Mouse (Mus musculus) neural tube, embryonic 12.5 days (tissue): Measurements from ENCODE around the gene Tbx5. TPM values are rescaled to one million over a fixed set of nuclear protein-coding genes. Genes with fewer than 3 reads are reported as not detected.

ENCODE experiments used
- ATAC-seq: fragments of 200-750 bp; cut with Nextera tagmentation; 2 replicates; pipeline ENCODE4 v1.8.0; 2017; ENCODE audit warnings: low read depth, mild to moderate bottlenecking, moderate TSS enrichment, moderate library complexity; ENCODE audit not compliant: low FRiP score
- H3K27ac ChIP-seq: fragments of 300-500 bp; sonication (generic); 2 replicates; pipeline ENCODE4 v1.5.1; 2016
- H3K27me3 ChIP-seq: fragments of 300-500 bp; sonication (generic); replicated peaks from 2 replicates; pipeline ENCODE4 v1.6.1; 2016; ENCODE audit warnings: mild to moderate bottlenecking
- H3K36me3 ChIP-seq: fragments of 300-500 bp; sonication (generic); 2 replicates; pipeline ENCODE4 v1.6.1; 2016; ENCODE audit warnings: mild to moderate bottlenecking
- H3K4me1 ChIP-seq: fragments of 300-500 bp; sonication (generic); 2 replicates; pipeline ENCODE4 v1.6.1; 2016
- H3K4me2 ChIP-seq: fragments of 300-500 bp; sonication (generic); replicated peaks from 2 replicates; pipeline ENCODE4 v1.6.1; 2016; ENCODE audit warnings: mild to moderate bottlenecking
- H3K4me3 ChIP-seq: fragments of 300-500 bp; sonication (generic); 2 replicates; pipeline ENCODE4 v1.5.1; 2016
- H3K9ac ChIP-seq: fragments of 300-500 bp; sonication (generic); 2 replicates; pipeline ENCODE4 v1.6.1; 2016; ENCODE audit warnings: mild to moderate bottlenecking
- H3K9me3 ChIP-seq: fragments of 300-500 bp; sonication (generic); 2 replicates; pipeline ENCODE4 v1.6.1; 2016; ENCODE audit warnings: mild to moderate bottlenecking
- WGBS: fragments of 180-500 bp; shearing (Covaris S2); methylation state at CpG from one replicate; pipeline ENCODE4 v1.1.7; 2016; 5-methylcytosine and 5-hydroxymethylcytosine counted together
- polyA plus RNA-seq: library from polyadenylated mRNA; unstranded; fragments of >200 nt; fragmentation: Nextera tagmentation; extraction: Ambion mirVana; gene quantifications from 2 replicates; pipeline ENCODE4 v1.2.1, GENCODE M21; 2016

The Tbx5 gene
- polyA plus RNA-seq, 1 experiment from 2014 or later, result not detected

DNA sequence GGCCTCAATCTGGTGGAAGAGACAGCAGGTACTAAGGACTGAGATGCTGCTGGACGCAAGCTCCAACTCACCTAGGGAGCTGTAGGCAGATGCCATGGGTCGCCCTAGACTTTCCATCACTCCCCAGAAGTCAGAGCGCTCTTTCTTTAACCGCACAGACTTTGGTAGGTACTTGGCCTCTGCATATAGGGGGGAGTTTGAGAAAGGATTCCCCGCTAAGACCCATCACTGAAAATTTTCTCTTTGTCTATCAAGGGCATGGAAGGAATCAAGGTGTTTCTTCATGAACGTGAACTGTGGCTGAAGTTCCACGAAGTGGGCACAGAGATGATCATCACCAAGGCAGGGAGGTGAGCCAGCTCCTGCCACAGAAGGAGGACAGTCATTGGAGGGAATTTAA is 6.0 kb downstream of the Tbx5 start:
- WGBS, result 2% methylated on average over 7 of the region's 7 CpGs
- no peak for ATAC-seq
- no peak overlapping the region for H3K27ac ChIP-seq
- no peaks in the 10 kb centered on the region for H3K4me1 ChIP-seq
- no peak overlapping the region for H3K4me2 ChIP-seq
- H3K4me3 ChIP-seq, result no peak overlapping the region
- H3K36me3 ChIP-seq, result no peaks in the 10 kb centered on the region
- H3K27me3 ChIP-seq, result peaks cover 99% of the 10 kb centered on the region
- H3K9ac ChIP-seq, result no peak overlapping the region
- no peaks in the 10 kb centered on the region for H3K9me3 ChIP-seq

DNA sequence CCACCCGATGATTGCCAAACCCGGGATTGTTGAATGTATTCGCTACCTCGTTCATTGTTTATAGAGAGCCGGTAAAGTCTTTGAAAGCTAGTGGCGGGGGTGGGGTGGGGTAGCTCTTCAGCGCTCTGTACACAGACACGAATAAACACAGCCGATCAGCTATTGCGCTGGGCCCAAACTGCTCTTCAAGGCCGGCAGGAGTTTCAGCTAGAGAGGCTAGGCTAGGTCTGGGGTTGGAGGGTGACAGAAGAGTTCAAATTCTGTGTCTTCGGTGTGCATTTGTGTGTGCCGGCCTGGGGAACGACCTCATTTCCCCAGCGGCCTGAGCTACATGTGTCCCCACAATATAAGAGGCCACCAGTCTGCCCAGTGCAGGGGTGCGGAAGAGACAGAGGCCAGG is 6.7 kb downstream of the Tbx5 start:
- no peak for ATAC-seq
- under 1% methylated on average over 16 of the region's 16 CpGs for WGBS
- H3K4me2 ChIP-seq, result no peak overlapping the region
- no peak overlapping the region for H3K27ac ChIP-seq
- H3K4me1 ChIP-seq, result no peaks in the 10 kb centered on the region
- no peaks in the 10 kb centered on the region for H3K36me3 ChIP-seq
- peaks cover 99% of the 10 kb centered on the region for H3K27me3 ChIP-seq
- H3K9ac ChIP-seq, result no peak overlapping the region
- no peaks in the 10 kb centered on the region for H3K9me3 ChIP-seq
- H3K4me3 ChIP-seq, result no peak overlapping the region

DNA sequence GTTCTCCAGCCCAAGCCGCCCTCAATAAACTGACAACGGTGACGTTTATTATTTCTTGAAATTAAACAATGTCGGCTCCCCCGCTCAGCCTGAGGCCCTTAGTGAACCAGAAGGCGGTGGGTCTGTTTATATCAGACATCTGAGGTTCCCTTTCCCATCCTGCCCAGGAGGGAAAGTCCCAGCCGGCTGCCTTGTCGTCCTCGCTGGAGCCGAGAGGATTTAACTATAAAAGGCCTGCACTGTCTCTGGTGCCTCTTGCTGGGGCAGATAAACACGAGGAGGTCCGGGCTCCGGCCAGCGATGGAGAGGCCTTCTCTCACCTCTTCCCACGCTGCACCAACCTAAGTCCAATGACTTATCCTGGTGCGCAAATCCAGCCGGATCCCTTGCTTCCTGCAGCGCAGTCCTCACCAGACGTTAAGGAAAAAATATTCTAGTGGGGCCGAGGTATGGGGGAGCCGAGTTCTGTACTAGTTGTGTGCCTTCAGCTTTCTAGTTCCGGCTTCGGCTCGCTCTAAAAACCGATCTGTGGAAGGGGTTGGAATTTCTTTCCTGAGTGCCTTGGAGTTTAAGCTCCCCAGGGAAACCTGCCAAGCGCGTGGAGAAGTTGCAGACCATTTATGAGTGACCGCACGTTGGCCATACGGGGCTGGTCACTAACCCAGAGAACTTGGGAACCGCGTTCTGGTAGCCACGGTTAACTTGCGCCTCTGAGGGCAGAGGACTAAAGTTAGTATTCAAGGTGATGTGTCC is 7.3 kb downstream of the Tbx5 start:
- peaks cover 99% of the 10 kb centered on the region for H3K27me3 ChIP-seq
- no peak for ATAC-seq
- H3K36me3 ChIP-seq, result no peaks in the 10 kb centered on the region
- no peaks in the 10 kb centered on the region for H3K4me1 ChIP-seq
- no peak overlapping the region for H3K9ac ChIP-seq
- no peak overlapping the region for H3K4me3 ChIP-seq
- WGBS, result under 1% methylated on average over 34 of the region's 34 CpGs
- H3K27ac ChIP-seq, result no peak overlapping the region
- no peak overlapping the region for H3K4me2 ChIP-seq
- H3K9me3 ChIP-seq, result no peaks in the 10 kb centered on the region

DNA sequence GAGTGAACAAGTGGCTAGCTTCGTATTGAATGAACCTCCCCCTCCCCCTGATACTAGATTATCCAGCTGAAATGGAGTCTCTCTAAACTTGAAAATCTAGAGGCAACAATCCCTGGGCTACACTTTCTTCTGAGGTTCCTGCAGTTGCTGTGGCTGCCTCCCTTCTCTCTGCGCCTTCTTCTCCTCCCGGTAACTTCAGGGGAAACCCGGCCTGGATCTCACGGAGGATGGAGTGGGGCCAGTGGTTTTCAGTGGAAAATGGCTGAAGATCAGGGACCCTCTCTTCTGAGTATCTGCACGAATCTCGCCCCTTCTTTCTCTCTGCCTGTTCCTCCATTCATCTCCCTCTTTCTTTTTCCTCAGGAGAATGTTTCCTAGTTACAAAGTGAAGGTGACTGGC is 7.9 kb downstream of the Tbx5 start:
- Histone ChIP-seq H3K27me3 (peaks cover 99% of the 10 kb centered on the region), H3K9ac (no peak overlapping the region), H3K36me3 (no peaks in the 10 kb centered on the region), H3K4me2 (no peak overlapping the region), H3K4me3 (no peak overlapping the region), H3K27ac (no peak overlapping the region), H3K4me1 (peaks cover 4% of the 10 kb centered on the region; the same call in 1 of the 2 replicates), H3K9me3 (no peaks in the 10 kb centered on the region)
- no peak for ATAC-seq
- 3% methylated on average over 7 of the region's 7 CpGs for WGBS

DNA sequence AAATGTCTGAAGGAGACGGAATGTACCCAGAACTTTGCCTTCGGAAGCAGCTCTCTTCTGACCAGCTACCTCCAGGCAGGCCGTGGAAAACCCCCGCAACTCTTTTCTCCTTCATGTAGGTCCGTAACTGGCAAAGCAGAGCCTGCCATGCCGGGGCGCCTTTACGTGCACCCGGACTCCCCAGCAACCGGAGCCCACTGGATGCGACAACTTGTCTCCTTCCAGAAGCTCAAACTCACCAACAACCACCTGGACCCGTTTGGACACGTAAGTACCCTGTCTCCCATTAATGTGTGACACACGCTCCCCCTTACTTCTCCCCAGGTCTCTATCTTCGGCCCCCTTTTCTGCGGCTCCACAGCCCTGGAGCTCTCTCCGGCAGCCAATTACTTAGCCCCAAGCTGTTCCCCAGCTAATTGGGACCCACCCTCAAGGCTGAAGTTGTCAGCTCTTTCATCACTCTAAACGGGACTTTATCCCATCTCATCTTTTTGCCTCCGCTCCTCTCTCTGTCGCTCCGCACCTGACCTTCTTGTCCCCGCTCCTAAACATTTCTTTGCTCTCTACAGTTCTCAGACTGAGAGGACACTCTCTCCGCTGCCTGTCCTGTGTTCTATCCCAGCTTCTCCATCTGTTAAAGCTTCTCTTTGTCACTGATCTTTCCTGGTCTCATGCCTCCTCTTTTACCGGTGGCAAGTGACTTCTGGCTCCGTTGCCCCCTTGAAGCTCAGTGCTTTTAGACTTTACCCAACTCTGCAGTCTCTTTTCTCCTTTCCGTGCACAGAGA is 9.4 kb downstream of the Tbx5 start:
- Histone ChIP-seq H3K4me1 (peaks cover 4% of the 10 kb centered on the region; the same call in 1 of the 2 replicates), H3K4me3 (no peak overlapping the region), H3K4me2 (no peak overlapping the region), H3K36me3 (no peaks in the 10 kb centered on the region), H3K27me3 (peaks cover 99% of the 10 kb centered on the region), H3K9ac (no peak overlapping the region), H3K9me3 (no peaks in the 10 kb centered on the region), H3K27ac (no peak overlapping the region)
- ATAC-seq, result no peak
- under 1% methylated on average over 26 of the region's 26 CpGs for WGBS

DNA sequence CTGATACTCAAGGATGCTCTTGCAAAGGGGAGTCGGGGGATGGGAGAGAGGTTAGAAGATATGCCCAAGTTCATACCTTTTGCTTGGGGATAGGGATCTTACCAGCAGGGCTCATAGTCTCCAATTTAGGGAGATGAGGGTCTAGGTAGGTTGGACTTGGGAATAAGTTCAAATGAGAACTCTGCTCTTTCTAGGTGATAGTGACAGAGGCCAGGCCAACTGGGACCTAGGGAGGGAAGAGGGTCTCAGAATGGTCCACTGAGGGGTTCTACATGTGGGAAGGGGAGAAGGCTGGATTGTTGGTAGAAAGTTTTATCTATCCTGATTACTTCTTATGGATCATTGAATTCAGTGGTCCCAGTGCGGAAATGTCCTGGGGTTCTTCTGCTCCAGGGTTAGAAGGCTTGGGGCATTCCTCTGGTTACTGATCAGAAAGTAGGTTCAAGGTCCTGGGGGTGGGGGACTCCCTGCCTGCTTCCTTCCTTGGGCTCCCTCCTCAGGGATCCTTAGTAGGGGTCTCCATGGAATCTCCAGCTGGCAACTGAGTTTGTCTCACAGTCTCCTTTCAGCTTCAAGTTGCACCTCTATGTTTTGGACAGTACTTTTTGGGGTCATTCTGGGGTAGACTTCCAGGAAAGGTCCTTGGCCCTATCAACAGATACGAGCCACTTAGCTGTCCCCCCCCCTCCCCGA is 10.4 kb downstream of the Tbx5 start:
- Histone ChIP-seq H3K36me3 (no peaks in the 10 kb centered on the region), H3K27ac (no peak overlapping the region), H3K9ac (no peak overlapping the region), H3K4me2 (no peak overlapping the region), H3K4me1 (peaks cover 4% of the 10 kb centered on the region; the same call in 1 of the 2 replicates), H3K9me3 (no peaks in the 10 kb centered on the region), H3K4me3 (no peak overlapping the region), H3K27me3 (peaks cover 99% of the 10 kb centered on the region)
- 8% methylated on average over 4 of the region's 4 CpGs for WGBS
- ATAC-seq, result no peak

DNA sequence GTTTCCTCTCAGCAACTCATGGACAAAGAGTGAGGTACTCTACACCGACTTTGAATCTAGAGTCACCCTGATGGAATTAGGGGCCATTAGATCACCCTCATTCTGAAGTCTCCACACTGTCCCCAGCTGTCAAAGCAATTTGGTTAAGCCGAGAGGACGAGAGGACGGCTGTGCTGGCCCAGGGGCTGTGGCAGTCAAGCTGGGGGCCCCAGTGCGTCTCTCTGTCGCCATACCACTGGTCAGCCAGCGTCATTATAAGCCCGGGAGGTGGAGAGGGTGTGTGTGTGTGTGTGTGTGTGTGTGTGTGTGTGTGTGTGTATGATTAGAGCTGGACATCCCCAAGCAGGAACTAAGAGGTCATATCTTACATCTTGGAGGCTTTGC is 10.9 kb downstream of the Tbx5 start:
- Histone ChIP-seq H3K27ac (no peak overlapping the region), H3K36me3 (no peaks in the 10 kb centered on the region), H3K9me3 (no peaks in the 10 kb centered on the region), H3K27me3 (peaks cover 95% of the 10 kb centered on the region), H3K4me1 (peaks cover 4% of the 10 kb centered on the region; the same call in 1 of the 2 replicates), H3K4me3 (no peak overlapping the region), H3K9ac (no peak overlapping the region), H3K4me2 (no peak overlapping the region)
- WGBS, result 0% methylated on average over 8 of the region's 8 CpGs
- ATAC-seq, result no peak

DNA sequence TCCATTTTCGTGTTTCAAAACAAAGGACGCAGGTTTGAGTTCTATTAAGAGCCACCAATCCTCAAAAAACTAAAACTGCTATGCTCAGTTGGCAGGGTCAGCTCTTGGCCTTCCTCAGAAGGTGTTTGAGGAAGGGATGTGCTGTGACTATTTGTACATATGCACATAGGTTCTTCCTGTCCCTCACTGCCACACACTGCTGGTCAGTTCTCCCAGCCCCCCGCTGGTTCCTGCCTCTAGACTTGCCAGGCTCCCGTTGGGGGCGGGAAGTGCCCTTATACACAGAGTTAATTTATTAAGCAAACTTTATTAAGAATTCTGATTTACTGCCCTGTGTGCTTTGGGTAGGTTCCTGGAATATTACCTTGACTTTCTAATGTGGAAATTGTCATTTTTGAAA is 11.9 kb downstream of the Tbx5 start:
- no peaks in the 10 kb centered on the region for H3K36me3 ChIP-seq
- no peak overlapping the region for H3K9ac ChIP-seq
- H3K27ac ChIP-seq, result no peak overlapping the region
- H3K4me3 ChIP-seq, result no peak overlapping the region
- peaks cover 85% of the 10 kb centered on the region for H3K27me3 ChIP-seq
- H3K4me1 ChIP-seq, result peaks cover 4% of the 10 kb centered on the region; the same call in 1 of the 2 replicates
- 1% methylated on average over 5 of the region's 5 CpGs for WGBS
- ATAC-seq, result no peak
- no peak overlapping the region for H3K4me2 ChIP-seq
- no peaks in the 10 kb centered on the region for H3K9me3 ChIP-seq

DNA sequence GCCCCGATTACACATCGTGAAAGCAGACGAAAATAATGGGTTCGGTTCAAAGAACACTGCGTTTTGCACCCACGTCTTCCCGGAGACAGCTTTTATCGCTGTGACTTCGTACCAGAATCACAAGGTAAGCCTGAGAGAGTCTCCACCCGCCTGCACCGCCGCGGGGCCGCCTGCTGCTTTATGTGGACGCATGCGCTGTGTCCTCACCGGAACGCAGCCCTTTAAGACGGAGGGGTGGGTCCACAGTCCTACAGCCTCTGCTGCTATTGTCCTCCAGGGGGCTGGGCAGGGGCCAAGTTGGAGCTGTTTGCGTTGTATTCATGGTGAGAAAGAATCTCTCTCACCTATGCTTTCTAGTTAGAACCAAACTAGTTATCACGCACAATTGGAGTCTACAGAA is 12.5 kb downstream of the Tbx5 start:
- peak overlapping the region; percentile 18; the same call in 1 of the 2 replicates for H3K4me3 ChIP-seq
- WGBS, result 1% methylated on average over 21 of the region's 21 CpGs

DNA sequence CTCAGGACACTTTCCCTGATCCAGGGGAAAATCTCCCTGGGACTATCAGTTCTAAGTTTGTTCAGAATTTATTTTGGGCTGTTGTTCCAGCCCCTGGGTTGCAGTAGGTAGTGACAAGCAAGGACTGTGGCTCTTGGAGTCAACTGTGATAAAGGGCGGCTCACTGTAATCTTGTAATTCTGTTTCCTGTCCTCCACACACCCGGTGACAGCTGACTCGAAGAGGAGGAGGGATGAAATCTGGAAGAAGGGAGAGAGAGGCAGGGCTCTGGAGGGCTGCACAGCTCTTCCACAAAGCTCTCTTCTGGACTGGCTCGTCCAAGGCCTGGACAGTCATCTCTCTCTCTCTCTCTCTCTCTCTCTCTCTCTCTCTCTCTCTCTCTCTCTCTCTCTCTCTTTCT is 24.6 kb downstream of the Tbx5 start:
- Histone ChIP-seq H3K27me3 (no peaks in the 10 kb centered on the region; the same call in 1 of the 2 replicates), H3K4me2 (no peak overlapping the region), H3K9me3 (no peaks in the 10 kb centered on the region), H3K36me3 (no peaks in the 10 kb centered on the region), H3K27ac (no peak overlapping the region), H3K4me3 (no peak overlapping the region), H3K9ac (no peak overlapping the region), H3K4me1 (no peaks in the 10 kb centered on the region)
- ATAC-seq, result no peak
- 64% methylated on average over 4 of the region's 4 CpGs for WGBS

More for the DNA sequence above, 12.5 kb downstream of the Tbx5 start:
- H3K27ac ChIP-seq, result no peak overlapping the region
- peak overlapping the region; percentile 46 for H3K4me2 ChIP-seq
- H3K9ac ChIP-seq, result no peak overlapping the region
- H3K9me3 ChIP-seq, result no peaks in the 10 kb centered on the region
- H3K36me3 ChIP-seq, result no peaks in the 10 kb centered on the region
- ATAC-seq, result peak; percentile 63
- peaks cover 4% of the 10 kb centered on the region; the same call in 1 of the 2 replicates for H3K4me1 ChIP-seq
- H3K27me3 ChIP-seq, result peaks cover 79% of the 10 kb centered on the region

DNA sequence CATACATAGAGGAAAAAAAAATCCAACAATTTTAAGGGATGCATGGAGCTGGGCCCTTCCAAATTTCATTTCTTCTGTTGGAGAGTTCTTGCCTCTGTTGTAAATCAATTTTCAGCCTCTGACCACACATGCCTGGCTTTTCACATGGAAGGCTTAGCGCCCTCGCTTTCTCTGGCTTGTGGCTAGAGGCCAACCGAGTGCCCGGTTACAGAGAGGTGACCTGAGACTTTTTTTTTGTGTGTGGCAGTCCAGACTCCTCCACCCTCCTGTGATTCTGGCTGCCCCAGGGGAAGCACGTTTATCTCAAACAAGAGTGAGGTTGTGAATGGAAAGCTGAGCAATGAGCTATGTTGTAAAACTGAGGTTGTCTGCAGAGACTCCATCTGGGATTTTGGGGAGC is 28.8 kb downstream of the Tbx5 start:
- peaks cover 4% of the 10 kb centered on the region; the same call in 1 of the 2 replicates for H3K27me3 ChIP-seq
- H3K4me1 ChIP-seq, result peaks cover 4% of the 10 kb centered on the region; the same call in 1 of the 2 replicates
- no peak for ATAC-seq
- no peaks in the 10 kb centered on the region for H3K9me3 ChIP-seq
- H3K4me3 ChIP-seq, result no peak overlapping the region
- 72% methylated on average over 5 of the region's 5 CpGs for WGBS
- no peak overlapping the region for H3K27ac ChIP-seq
- no peaks in the 10 kb centered on the region for H3K36me3 ChIP-seq
- H3K4me2 ChIP-seq, result no peak overlapping the region
- H3K9ac ChIP-seq, result no peak overlapping the region

DNA sequence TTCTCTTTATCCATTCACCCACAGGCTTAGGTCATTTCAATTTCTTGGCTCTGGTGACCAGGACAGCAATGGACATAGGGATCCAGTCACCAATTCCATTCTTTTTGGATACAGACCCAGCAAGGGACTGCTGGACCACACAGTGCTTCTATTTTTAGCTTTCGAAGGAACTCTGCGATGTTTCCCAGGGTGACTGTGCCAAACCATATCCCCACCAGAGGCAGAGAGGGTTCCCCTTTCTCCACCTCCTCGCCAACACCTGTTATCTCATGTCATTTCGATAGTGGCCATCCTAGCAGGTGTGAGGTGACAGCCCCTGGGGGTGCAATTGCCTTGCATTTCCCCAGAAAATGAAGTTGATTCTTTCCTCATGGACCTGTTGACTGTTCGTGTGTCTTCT is 30.0 kb downstream of the Tbx5 start:
- Histone ChIP-seq H3K9ac (no peak overlapping the region), H3K27ac (no peak overlapping the region), H3K4me2 (no peak overlapping the region), H3K4me3 (no peak overlapping the region), H3K9me3 (no peaks in the 10 kb centered on the region), H3K27me3 (peaks cover 9% of the 10 kb centered on the region; the same call in 1 of the 2 replicates), H3K36me3 (no peaks in the 10 kb centered on the region), H3K4me1 (peaks cover 11% of the 10 kb centered on the region; the same call in 1 of the 2 replicates)
- WGBS, result 81% methylated on average over 5 of the region's 5 CpGs
- no peak for ATAC-seq
